9 mouse cellular contexts compared by ENCODE assay signal in genomic region chr2:52999524-52999969, GRCm38 (mm10).
DNase-seq lines count a peak whose midpoint lies in the region; ATAC-seq and TF ChIP-seq lines count a peak whose summit lies in the region.
"Had no signal": no experiment of that assay in that cellular context is flagged by ENCODE, and none has a peak within 500 bp of the region (broad histone marks: within the 10 kb centered on the region; RNA-seq: fewer than 3 reads in every experiment).

No protein-coding gene starts in this region.

- H3K9ac ChIP-seq in hindbrain, postnatal 0 days (replicated peaks; ENCODE audit: low read length), result no peak overlapping the region
- H3K9ac ChIP-seq: neural tube, embryonic 12.5 days had no signal

- peak; percentile 76 for ATAC-seq in hindbrain, postnatal 0 days

- no peak overlapping the region for H3K4me2 ChIP-seq in hindbrain, postnatal 0 days (ENCODE audit: low read depth, low read length)
- H3K4me2 ChIP-seq: neural tube, embryonic 12.5 days had no signal

- no peaks in the 10 kb centered on the region for H3K9me3 ChIP-seq in hindbrain, postnatal 0 days (ENCODE audit: low read length)
- H3K9me3 ChIP-seq: neural tube, embryonic 12.5 days had no signal

- no peak overlapping the region for H3K4me3 ChIP-seq in hindbrain, postnatal 0 days (ENCODE audit: low read length)
- H3K4me3 ChIP-seq: neural tube, embryonic 12.5 days had no signal

- H3K36me3 ChIP-seq in hindbrain, postnatal 0 days (ENCODE audit: insufficient read depth, low read length), result no peaks in the 10 kb centered on the region
- H3K36me3 ChIP-seq: neural tube, embryonic 12.5 days had no signal

- peak; percentile 49 for DNase-seq in heart, adult 8-10 months (ENCODE audit: low spot score)
- no peak for DNase-seq in heart, postnatal 4 days
- DNase-seq in 416B (ENCODE audit: low read depth), result peak; percentile 40
- DNase-seq in Muller cell, postnatal 12 days (ENCODE audit: inconsistent ontology term), result peak; percentile 94
- DNase-seq in hindbrain, postnatal 0 days (ENCODE audit: low spot score), result peak; percentile 69
- no peak for DNase-seq in embryo, embryonic 10 days (ENCODE audit: low spot score)
- no peak for DNase-seq in right cerebral cortex, postnatal 25 days
- DNase-seq in thymus, postnatal 4 days, result no peak

- WGBS in hindbrain, postnatal 0 days, result 22% methylated on average over 3 of the region's 3 CpGs

- H3K4me1 ChIP-seq in hindbrain, postnatal 0 days (ENCODE audit: insufficient read depth, low read length), result no peaks in the 10 kb centered on the region
- H3K4me1 ChIP-seq: neural tube, embryonic 12.5 days had no signal

- no peaks in the 10 kb centered on the region for H3K27me3 ChIP-seq in hindbrain, postnatal 0 days (ENCODE audit: insufficient read depth, low read length)
- H3K27me3 ChIP-seq: neural tube, embryonic 12.5 days had no signal

- no peak overlapping the region for H3K27ac ChIP-seq in hindbrain, postnatal 0 days
- H3K27ac ChIP-seq: neural tube, embryonic 12.5 days had no signal

- peak; percentile 65 for TF ChIP-seq CTCF in hindbrain, postnatal 0 days (IDR thresholded peaks at IDR 0.05; ENCODE audit: low read depth)

Comparison
In these comparisons a context has a peak if more than half of its experiments do, and no peak if none do; other contexts are left out.
1. DNase-seq: peak in heart, adult 8-10 months (single experiment), 416B (single experiment), Muller cell, postnatal 12 days (single experiment) and hindbrain, postnatal 0 days (single experiment); none in heart, postnatal 4 days (single experiment), embryo, embryonic 10 days (single experiment), right cerebral cortex, postnatal 25 days (single experiment) and thymus, postnatal 4 days (single experiment).